Mouse (Mus musculus) cerebellum, postnatal 4 days (tissue): Measurements from ENCODE around the gene Iglon5.

ENCODE experiments used
- DNase-seq, 2 experiments: peaks; one replicate each; pipeline ENCODE4 v3.0.0; 2022; ENCODE audit warnings: low spot score in 2 of 2, mixed read lengths in 1 of 2

The Iglon5 gene

DNA sequence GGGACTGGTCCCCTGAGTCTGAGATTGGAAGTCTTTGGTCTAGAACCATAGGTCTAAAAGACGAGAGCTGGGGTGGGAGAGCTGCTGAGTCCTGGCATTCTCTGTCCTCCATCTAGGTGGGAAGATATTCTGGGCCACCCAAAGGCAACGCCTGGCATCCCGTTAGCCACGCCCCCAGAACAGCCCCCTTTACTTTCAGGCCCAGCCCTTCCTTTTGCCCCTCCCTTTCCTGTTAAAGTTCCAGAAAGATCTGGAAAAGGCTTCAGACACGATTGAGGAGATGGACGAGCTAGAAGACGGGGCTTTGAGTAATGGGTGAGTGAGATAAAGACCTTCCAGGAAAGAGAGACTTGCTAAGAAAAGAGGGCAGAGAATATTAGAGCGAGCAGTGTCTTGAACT, 62.5 kb downstream of the Iglon5 start, which contains the start of gene Lim2:
Gene Lim2, plus strand, starts transcription at position 265 of the 400 bp plus-strand sequence.
- DNase-seq: no peak

DNA sequence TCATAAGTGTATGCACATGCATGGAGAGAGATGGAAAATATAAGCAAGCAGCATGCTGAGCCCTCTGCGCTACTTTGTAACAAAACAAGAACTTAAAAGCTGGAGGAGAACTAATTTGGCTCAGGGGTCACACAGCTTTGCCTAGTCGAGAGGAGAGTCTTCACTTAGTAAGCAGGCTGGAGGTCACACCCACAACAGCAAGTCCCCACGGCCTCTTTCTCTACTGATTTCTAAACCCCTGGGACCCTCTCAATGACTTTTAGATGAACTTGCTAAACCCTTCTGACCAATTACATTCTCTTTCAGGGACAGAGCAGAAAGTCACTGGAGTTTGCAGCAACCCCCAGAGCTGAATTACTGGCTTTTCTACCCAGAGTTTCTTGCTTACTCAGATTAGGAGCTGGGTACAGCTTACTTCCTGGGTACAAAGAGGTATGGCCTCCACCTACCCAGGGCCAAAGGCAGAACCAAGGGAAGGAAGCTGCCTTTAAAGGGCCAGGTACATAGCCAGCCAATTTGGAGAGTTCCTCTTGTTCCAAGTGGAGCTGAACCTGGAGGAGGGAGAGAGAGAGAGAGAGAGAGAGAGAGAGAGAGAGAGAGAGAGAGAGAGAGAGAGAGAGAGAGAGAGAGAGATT, 65.8 kb downstream of the Iglon5 start:
- DNase-seq: no peak

GRCm38 (mm10) chr7:43422995-43423617, 66.8 kb downstream of the Iglon5 start:
- peak; percentile 67 to 77 for DNase-seq
